Mouse (Mus musculus): ENCODE measurements around the gene P2ry14. TPM values are rescaled to one million over a fixed set of nuclear protein-coding genes. Genes with fewer than 3 reads are reported as not detected.
"Not testable (repeated sequence)": the region's sequence is repeated elsewhere in the genome, so short reads cannot be mapped to it uniquely, and the experiment has no call there.

P2ry14 gene
- total RNA-seq, 4 experiments from 2014 or later, result 25.4 to 47.3 (median 37.8) TPM

DNA sequence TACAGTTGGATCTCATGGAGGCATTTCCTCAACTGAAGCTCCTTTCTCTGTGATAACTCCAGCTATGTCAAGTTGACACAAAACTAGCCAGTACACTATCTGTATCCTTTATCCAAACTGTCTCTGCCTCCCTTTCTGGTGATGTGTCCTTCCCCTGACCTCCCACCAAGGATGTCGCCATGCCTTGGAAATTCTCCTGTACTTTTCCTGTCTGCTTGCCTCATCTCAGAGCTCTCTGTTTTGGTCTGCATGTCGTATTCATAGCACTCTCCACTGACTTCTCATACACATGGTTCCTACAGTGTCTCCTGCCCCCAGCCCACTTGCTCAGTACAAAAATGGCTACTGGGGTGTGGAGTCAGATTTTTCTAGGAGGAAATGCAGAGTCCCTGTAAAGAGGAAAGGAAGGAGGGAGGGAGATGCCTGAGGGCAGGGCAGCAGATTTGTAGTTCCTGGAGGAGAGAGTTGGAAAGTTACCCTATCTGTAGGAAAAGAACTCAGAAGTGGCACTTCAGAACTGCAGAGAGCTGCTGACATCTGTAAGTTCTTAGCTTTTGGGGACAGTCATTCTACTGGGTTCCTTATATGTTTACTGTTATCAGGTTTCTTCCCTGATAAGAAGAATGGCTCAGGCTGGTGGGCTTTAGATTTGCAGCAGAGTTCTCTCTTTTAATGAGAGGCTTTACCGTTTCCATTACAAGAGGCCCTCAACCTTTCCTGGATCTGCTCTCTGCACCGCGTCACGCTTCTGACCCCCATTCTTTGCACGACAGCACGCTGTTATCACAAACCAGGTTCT, 11.7 kb downstream of the P2ry14 start:
- no peak for DNase-seq

DNA sequence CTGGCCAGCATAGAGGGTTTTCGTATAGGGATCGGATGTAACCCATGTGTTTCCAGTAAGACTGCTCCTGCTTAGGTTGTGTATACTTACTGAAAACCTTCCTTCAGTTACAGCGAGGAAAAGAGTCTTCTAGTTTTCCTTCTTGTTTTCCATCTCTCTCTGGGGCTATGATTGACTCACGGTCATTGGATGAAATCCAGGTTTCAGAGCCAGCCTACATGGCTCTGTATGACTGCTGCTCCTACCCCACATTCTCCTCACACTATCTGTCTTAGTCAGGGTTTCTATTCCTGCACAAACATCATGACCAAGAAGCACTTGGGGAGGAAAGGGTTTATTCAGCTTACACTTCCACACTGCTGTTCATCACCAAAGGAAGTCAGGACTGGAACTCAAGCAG, 12.5 kb downstream of the P2ry14 start:
- not testable (repeated sequence) for DNase-seq

DNA sequence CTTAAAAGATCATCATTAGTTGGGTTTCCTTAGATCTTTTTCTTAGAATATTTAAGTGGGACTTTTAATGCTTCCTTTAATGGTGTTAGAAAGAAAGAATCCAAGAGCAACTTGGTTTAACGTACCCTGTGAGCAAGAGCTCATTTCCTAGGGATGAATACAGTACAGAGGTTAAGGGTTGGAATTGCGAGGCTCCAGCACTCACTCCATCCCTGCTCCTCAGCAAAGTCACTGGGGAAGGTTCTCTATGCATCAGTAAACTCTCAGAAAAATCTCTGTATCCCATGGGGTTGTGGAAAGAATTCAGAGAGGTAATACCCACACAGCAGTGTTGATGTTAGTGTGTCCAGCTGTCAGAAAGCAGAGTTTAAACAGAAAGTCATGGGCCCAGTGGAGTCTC, 13.3 kb downstream of the P2ry14 start:
- no peak for DNase-seq

DNA sequence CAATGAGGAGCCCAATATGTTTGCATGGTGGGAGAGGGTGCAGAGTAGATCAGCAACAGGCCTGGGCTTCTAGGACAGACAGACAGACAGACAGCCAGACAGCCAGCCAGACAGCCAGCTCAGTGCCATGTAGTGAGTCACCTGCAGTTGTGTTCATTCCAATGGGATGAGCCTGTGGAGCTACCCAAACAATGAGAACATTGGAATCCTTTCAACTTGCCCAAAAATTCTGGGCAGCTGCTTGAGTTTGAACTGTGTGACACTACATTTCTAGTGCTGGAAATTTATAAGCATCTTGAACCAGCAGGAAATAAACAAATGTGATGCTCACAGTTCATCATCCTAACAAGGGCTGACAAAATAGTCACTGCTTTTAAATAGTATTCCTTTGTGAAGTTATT, 13.8 kb downstream of the P2ry14 start:
- no peak for DNase-seq

DNA sequence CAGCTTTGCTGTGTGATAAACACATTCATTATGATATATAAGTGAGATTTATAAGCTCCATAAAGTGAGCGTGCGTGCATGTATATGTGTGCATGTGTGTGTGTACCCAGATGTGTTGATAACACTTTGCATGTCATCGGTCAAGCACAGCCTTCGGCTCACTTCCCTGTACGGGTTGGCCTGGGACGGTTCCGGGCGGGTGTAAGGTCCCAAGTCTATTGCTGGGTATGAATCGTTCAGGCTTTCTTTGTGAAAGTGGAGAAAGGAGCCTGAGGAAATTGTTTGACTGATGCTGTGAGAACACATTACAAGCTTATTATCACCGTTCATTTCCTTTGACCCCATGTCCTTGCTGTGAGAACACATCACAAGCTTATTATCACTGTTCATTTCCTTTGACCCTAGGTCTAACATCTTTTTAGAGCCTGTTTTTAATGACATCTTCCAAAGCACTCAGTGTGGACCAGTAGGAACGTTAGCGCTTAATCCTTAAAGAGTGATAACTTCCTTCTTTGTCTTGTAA, 14.4 kb downstream of the P2ry14 start:
- DNase-seq, result no peak

DNA sequence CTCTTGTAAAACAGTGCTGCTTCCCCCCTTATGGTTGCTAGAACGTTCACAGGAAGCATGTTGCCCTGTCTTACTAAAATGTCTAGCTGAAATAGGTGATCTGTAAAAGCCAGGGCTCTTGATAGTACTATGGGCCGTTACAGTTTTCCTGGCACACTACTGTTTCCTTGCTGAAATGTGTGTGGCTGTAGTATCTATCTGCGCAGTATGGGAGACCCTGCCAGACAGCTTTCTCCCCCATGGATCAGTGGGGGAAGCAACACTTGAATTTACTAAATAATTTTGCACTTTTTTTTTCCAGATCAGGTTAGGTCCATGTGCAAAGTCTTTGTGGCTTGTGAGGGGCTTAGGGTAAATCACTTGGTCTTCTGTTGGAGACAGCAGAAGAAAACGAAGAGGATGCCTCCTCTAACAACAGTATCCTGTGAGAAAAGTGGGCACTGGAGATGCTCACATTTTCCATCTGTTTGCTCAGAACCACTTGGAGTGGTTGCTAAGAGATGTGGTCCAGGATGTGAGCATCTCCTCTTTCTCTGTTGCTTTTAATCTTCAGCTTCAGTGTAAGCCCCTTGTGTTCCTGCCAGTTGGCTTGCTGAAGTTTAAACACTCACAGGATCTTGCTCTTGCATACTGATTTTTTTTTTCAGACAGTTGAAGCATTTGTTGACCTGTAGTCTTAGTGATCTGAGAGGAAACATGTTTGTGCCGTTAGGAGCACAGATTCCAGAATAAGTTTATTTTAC, 17.3 kb downstream of the P2ry14 start:
- no peak for DNase-seq

DNA sequence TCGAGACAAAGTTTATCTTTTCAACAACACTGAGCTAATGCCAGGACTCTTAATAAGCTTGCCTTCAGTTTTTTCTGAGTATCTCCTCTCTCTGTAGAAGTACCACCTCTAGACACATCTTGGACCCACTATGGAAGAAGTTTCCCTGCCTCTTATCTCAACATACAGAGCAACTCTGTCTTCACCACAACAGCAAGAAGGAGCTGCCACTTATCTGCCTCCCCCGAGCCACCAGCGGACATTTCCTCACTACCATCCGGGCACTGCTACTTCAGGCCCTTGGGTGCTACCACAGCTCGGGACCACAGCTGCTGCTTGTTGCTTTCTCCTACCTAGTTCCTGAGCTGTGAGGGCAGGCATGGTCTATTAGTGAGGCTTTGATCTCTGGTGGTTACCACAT, 20.2 kb downstream of the P2ry14 start:
- DNase-seq, result no peak

DNA sequence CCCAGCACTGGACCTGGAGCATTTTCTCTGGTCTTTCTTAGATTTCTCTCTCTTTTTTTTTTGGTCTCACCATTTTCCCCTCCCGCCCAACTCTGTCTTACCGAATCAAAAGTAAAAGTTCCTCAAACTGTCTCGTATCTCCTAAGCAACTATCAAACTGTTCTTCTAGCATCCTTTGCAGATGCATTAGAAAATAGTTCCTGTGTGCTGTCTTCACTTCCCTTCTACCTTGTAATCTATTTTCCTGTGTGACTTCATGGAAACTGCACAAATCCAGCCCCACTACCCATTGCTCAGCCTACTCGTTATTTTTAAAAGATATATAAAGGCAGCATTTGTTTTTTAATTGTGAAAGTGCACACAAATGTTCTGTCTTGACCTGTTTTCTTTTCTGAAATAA, 21.5 kb downstream of the P2ry14 start:
- no peak for DNase-seq

DNA sequence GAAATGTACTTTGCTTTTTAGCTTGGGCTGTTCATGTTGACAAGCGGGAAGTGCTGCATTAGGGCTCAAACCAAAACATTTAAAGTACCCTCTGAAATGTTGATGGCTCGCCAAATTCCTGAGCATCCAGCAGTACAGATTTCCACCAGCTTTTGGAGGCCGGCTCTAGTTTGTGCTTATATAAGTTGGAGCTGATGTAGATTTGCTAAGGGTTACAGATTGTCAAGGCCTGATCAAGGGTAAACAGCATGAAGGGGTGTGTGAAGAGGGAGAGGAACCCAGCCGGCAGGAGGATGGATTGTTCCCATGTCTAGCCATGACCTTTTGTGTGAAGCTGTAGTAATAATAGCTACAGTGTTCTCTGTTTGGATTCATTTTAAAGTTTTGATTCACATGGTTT, 22.3 kb downstream of the P2ry14 start:
- no peak for DNase-seq

DNA sequence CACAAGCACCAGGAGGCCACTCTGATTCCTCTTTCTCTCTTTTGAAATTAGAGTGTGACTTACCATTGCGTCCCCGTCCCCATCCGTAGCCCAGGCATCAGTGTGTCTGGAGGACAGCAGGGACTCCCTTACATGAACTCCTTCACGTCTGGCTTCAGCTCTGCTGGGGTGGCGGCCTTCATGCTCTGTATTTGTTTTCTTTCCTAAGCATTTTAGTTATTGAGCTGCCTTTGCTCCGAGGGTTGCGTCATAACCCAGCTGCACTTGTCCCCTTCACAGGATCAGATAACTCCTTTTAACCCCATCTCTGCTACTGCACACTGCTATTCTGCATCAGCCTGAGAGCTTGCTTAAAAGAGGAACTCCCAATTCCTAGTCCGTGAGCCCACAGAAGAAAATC, 23.0 kb downstream of the P2ry14 start:
- peak; percentile 68 for DNase-seq

DNA sequence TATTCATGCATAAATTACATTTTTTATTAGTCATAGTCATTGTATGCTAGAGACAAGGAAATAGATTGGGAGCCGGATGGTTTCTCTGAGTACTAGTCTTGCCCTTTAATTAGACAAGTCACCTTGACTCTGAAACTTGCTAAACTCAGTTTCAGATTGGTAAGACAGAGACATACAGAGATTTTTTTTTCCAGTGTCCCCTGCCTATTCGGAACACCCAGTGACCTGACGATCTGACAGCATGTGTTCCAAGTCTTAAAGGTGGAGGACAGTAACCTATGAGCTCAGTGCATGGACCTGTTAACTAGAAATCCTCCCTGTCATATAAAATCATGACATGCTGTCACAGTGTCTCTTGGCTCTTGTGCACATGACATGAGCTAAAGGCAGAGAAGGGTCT, 23.9 kb downstream of the P2ry14 start:
- DNase-seq, result no peak

DNA sequence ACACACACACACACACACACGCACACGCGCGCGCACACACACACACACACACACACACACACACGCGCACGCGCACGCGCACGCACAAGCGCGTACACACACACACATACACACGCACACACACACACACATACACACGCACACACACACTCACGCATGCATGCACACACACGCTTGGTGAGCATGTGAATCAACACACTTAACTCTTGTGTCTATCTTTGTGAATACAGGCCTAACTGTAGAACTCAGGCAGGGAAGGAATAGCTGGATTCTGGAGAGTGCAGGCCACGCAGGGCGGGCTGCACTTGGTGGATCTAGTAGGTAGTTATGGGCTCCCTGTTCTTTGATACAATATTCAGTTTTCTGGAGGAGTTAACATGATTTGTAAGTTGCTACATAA, 24.7 kb downstream of the P2ry14 start:
- DNase-seq, result no peak

DNA sequence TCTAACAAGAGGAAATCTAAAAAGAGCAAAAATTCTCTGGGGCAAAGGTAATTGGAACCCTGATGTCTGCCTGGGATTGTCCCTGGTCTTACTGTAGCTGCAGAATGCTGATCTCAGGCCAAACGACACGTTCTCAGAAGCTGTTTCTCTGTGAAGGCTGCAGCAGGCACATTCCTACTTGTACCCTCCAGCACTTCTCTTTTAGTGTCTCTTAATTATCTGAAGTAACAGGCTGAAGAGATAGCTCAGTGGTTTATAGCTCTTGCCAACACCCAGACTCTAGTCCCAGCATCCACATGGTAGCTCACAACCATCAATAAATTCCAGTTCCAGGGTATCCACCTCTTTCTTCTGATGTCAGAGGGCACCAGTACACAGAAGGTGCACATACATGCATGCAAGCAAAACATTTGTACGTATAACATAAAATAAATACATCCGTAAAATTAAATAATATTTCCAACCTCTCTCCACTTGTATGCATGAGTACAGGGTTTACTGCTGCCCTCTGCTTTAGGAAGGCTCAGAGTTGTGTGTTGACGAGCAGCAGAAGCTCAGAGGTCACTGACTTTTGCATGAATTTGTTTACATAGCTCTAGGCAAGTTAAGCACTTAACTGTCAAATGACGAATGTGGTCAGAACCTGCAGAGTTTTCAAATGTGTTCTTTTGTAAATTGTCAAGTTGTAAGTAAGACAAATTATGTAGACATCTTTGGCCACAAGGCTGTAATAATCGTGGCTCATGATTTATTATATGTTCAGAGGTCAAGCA, 27.4 kb downstream of the P2ry14 start:
- DNase-seq, result no peak

DNA sequence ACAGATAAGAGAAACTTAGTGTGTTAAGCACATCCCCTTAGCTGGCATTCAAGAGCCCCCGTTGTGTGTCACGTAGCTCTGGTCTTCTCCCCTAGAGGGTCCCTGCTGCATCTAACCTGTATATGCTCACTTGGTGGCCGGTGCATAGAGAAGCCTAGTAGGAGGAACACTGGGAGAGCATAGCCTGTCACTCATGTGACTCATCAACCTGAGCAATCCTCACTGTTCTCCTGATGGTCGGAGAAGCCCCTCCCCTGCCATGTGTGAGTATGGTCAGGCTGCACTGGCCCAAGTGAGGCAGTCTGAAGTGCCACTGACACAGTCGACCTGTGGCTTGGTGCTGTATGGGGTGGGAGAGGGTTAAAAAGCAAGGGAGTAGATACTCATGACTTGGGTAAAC, 28.4 kb downstream of the P2ry14 start:
- no peak for DNase-seq

DNA sequence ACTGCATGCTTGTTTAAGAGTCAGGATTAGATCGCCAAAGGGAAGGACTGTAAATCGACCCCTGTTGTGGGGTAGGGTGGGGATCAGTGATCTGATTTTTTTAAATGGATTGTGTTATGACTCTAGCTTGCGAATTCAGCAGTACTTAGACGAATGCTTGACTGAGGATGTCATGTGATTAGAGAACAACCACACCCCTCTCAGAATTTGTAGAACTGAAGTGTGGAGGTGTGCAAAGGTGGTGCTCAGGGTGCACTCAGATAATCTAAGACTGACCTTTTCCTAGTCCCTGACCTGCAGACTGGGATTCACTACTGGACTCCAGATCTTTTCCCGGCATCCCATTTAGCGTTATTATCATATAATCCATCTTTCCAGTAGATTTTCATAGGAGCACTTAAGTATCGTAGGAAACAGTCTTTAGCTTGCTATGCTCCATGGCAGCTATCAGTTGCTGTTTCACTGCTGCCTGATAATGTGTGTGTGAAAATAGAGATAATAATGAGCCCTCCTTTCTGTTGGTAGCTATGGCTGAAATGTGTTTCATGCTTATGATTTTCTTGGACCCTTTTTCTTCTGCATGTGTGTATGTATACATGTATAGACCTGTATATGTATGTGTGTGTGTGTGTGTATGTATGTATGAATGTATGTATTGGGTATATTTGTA, 31.5 kb downstream of the P2ry14 start:
- DNase-seq, result no peak

DNA sequence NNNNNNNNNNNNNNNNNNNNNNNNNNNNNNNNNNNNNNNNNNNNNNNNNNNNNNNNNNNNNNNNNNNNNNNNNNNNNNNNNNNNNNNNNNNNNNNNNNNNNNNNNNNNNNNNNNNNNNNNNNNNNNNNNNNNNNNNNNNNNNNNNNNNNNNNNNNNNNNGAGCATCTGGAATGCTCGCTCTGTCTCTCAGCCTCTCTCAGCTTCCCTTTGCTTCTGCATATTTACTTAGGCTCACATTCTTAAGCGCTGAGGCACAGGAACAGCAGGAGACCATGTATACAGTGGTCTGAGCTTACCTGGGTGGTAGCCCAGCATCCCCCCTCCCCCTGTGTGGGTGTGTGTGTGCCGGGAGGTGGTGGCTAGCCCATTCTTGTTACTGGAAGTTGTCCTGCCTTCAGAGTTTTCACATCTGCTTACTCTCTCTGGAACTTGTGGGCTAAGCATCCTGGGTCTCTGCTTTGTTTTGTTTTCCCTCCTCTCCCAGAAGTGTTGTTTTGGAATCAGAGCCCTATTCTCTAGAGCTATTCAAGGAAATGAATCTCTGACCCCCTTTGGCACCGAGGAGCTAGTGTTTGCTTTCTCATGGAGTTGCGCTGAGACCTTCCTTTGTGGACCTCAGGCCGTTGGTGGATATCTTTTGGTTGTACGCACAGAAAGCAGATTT, 32.2 kb downstream of the P2ry14 start:
- DNase-seq, result no peak

DNA sequence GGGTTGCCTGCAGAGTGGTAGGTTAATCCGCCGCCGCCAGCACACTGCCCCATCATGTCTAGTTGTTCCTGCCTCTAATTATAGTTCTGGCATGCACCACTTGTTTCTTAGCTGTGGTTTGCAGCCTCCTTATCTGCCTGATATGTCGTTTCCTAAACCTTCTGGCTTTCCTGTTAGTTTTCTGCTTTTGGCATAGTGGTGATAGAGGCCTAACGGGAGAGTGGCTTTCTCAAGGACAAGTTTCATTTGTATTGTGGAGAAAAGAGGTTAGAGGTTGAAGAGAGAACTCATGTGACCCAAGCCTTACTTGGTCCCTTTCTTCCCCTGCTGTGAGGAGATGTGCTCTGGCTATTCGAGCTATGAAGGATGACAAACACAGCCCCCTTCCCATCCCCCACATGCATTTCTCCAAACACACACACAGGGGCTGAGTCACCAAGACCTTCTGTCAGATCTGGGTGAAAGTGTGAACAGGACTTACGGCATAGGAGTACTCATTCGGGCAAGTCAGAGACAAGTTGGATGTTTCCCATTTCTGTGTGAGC, 39.4 kb downstream of the P2ry14 start:
- no peak for DNase-seq

DNA sequence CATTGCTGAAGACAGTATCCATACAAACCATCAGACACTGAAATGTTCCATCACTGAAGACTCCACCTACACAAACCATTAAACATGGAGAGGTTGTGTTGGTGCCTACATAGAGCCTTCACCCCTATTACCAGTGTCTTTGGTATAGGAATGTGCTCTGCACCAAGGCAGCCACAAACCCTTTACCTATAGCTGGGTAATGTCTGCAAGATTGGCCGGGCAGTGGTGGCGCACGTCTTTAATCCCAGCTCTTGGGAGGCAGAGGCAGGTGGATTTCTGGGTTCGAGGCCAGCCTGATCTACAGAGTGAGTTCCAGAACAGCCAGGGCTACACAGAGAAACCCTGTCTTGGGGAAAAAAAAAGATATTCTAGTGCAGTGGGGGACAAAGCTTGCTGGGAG, 40.1 kb downstream of the P2ry14 start:
- DNase-seq, result not testable (repeated sequence)

DNA sequence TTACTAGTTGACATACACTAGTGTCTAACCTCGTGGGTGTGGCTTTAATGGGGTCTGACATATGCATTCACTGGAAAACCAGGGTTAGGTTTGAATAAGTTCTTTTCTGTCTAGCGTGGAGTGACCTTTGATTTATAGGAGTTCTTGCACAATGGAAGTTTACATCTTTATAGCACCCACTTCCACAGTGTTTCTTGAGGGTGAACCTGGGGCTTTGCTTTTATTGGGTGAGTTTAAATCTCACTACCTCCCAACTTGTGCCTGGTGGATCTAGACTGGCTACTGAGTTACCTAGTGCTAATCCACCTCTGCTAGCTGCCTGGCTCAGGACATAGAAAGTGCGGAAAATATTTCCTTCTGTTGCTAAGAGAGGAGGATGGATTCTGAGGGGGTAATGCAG, 41.5 kb downstream of the P2ry14 start:
- no peak for DNase-seq

DNA sequence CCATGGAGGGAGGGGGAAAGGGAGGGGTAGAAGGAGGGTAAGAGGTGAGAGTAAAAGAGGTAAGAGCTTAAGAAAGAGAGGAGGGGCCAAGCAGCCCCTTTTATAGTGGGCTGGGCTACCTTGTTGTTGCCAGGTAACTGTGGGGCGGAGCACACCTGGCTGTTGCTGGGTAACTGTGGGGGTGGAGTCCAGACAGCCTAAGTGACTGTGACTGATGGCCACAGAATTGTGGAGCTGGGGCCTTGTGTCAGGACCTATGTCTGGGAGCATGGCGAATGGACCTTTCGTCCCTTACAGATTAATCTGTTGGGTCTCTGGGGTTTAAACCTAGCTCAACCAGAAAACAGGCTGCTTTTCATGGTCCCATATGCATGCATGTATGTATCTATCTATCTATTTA, 43.6 kb downstream of the P2ry14 start:
- DNase-seq, result not testable (repeated sequence)

DNA sequence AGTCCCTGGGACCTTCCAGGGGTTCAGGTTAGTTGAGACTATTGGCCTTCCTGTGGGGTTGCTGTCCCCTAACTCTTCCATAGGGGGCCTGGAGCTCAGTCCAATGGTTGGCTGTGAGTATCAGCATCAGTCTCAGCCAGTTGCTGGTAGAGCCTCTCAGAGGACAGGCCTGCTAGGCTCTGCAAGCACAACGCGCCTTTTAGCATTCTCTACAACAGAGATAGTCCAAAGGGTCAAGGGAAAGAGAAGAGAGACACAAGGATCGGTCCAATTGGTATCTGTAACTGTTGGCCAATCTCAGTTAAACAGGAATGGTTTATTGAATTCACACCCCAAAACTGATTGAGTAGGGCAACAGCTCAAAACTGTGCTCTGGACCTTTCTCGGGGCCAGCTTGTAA, 46.0 kb downstream of the P2ry14 start:
- no peak for DNase-seq

DNA sequence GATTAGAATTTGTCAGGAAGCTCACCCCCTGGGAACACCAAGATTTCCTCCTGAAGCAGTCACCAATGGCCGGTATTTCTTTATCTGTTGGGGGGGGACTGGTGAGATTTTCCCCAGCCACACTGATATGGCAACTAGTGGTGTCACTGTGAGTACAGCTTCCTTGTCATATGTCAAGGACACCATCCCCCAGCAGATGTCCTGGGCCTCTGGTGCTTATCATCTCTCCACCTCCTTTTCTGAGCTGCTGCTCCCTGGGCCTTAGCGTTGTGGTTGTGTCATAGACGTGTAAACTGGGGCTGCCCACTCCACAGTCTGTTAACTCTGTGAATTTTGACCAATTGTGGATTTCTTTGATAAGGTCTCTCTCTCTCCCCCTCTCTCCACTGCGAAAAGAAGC, 49.0 kb downstream of the P2ry14 start:
- DNase-seq, result no peak

Measured in adrenal gland, adult 8-10 months (tissue).